Mouse (Mus musculus) lung, postnatal 0 days (tissue): Measurements from ENCODE around the gene Cpm.

Experiments used
- CTCF ChIP-seq: IDR thresholded peaks from 2 replicates; pipeline ENCODE4 v1.5.1; 2016; ENCODE audit warnings: antibody characterized with exemption, mild to moderate bottlenecking
- EP300 ChIP-seq: IDR thresholded peaks from 2 replicates; pipeline ENCODE4 v1.6.1; 2016; ENCODE audit warnings: antibody characterized with exemption, mild to moderate bottlenecking, control low read depth

- TF ChIP-seq CTCF, result no peak
- no peak for TF ChIP-seq EP300
Measured at GRCm38 (mm10) chr10:117685171-117685848, 56.0 kb downstream of the Cpm start.
